Mouse (Mus musculus) urinary bladder, postnatal 36 days (tissue): Measurements from ENCODE around the gene Prc1.

ENCODE experiments used
- DNase-seq, 2 experiments: peaks; one replicate each; pipeline ENCODE4 v3.0.0; 2022; ENCODE audit warnings: low spot score in 2 of 2, mixed read lengths in 1 of 2

Gene Prc1

DNA sequence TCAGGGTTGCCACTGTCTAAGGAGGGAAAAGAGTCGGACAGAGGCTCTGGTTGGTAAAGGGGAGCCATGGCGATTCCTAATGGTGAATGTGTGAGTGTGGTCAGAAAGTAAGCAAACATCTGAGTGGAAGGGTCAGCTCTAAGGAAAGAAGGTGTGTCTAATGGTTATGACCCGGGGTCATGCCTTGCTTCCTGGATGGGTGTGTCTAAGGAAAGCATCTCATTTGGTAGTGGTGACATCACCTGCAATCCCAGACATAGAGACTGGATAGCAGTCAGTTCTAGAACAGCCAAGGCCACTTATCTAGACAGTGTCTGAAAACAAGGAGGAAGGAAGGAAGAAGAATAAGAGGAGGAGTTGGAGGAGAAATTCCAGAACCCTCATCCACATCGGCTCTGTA is 40.6 kb downstream of the Prc1 start:
- DNase-seq: no peak

DNA sequence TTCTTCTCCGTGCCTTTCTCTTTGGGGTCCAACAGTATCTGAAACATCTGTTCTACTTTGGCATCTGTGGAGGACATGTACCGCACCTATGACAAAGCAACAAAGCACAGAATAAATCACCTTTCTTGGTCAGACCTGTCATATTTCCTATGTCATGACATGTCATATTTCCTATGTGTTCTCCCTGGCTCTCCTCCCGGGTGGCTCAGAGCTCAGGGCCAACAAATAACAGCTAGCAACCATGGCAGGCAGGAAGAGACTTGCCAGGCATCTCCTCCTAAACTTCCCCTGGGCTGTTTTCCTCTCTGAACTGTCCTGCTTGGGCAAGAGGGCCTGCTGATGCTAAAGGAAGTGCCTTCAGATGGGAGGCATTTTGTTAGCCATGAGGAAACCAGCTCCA is 42.7 kb downstream of the Prc1 start:
- DNase-seq: no peak

DNA sequence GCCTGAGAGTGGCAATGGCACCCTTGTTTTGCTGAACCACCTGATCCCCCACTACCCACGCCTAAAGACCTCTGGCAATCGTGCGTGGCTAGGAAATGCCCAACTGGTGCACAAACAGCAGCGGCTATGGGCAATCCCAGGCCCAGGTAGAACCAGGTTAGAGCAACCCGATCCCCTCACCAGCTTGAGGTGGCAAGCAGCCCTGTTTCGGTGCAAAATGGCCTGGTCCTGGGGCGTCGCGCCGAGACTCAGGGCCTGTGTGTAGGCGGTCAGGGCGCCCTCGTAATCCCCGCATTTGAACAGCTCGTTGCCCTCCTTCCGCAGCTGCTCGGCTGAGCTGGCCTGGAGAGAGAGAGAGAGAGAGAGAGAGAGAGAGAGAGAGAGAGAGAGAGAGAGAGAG is 45.1 kb downstream of the Prc1 start:
- DNase-seq: peak in 1 of 2 experiments; percentile 15

DNA sequence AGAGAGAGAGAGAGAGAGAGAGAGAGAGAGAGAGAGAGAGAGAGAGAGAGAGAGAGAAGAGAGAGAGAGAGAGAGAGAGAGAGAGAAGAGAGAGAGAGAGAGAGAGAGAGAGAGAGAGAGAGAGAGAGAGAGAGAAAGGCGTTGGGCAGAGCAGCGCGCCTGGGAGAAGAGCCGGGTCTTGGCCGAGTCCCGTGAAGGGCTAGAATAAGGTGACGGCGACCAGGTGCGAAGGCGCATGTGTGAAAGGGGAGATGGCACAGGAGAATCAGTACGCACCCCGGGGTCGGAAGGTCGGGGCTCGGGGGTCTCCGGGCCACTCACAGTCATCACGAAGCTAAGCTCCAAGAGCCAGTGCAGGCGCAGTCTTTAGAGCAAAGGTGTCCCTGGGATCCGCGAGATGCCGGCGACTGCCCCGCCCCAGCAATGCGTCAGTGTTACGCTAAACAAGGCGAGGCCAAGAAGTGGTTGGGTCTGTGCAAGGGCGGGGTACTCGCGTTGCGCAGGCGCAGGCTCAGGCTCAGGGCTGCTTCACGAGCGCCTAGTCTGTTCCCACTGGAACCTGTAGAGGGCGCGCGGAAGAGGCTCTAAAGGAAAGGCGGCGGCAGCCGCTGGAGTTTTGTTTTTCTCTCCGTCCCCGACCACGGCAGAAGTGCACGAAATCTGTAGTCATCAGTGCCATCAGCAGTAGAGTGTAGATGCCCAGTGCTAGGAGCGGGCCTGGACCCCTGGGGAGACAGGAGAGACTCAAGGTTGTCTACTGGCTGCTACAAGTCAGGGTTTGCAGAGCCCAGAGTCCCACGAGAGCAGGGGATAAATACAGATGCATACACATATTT is 45.8 kb downstream of the Prc1 start:
- DNase-seq: peak; percentile 96 to 98

DNA sequence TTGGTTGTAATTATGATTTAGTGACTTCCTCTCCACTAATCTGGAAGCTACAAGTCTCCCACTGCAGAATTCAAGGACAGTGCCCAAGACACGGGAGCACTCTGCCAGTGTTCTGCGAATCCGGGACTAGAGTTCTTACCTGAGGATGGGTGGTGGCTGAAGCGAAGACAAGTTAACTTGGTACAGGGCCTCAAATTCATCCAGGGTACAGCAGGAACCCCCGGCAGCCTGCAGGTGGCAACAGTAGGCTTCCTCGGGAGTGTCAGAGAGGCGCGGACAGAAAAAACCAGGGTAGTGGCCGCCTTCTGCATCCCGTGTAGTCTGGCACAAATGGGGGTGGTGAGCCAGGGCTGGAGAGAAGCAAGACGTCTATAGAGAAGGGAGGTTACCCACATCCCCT is 46.5 kb downstream of the Prc1 start, which contains the start of gene Unc45a:
Unc45a (minus strand) TSS at position 213 of the 400 bp plus-strand sequence.
- peak; percentile 60 to 72 for DNase-seq

DNA sequence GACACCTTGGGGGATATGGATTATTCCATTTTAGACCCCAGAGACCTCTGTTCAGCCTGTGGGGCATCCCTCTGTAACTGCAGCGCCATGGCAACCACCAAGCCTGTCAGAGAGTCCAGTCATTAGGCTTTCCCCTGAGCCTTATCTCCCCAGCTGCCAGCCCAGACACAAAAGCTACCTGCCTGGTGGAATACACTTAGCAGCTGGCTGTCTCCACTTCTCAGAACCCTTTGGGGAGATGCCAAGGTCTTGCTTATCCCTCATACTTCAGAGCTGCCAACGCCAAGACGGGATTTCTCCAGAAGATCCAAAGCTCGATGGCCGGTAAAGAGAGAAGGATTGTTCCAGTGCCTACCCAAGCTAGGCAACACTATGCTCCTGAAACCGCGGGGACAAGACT is 47.5 kb downstream of the Prc1 start:
- DNase-seq: no peak

DNA sequence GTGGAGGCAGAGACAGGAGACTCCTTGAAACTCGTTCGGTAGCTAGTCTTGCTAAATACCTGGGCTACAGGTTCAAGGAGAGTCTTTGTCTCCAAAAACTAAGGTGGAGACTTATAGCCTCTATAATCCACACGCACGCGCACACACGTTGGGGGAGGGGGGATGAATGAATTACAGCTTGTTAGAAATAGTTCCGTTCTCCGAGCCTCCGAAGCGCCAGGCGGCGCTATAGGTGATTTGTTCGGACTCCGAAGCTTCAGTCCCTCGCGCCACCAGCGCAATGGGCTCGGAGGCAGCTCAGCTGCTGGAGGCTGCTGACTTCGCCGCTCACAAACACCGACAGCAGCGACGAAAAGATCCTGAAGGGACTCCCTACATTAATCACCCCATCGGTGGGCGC is 48.6 kb downstream of the Prc1 start, which contains the start of gene Hddc3:
Hddc3 (plus strand) TSS at position 247 of the 400 bp plus-strand sequence.
- DNase-seq: peak; percentile 87 to 93

DNA sequence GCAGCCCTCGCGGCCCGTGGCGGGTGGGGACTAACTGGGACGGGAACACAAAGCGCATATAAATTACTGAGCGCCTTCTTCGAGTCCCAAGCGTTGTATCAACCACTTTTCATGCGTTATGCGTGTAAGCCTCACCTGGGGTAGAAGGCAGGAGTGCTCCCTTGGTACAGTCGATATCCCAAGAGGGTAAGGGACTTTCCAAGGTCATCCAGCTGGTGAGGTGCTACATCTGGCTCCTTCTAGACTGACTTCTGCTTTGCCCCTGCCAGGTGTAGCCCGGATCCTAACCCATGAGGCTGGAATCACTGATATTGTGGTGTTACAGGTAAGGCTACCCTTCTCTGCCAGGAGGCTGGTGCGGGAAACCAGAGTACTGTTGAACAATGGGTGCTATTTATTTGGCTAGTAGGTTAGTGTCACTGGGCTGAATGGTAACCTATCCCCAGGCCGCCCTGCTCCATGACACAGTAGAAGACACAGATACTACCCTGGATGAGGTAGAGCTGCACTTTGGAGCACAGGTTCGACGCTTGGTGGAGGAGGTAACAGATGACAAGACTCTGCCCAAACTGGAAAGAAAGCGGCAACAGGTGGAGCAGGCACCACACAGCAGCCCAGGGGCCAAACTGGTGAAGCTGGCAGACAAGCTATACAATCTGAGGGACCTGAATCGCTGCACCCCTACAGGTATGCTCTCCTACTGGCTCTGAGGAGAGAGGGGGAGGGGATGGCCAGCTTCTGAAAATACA is 49.2 kb downstream of the Prc1 start:
- no peak for DNase-seq

DNA sequence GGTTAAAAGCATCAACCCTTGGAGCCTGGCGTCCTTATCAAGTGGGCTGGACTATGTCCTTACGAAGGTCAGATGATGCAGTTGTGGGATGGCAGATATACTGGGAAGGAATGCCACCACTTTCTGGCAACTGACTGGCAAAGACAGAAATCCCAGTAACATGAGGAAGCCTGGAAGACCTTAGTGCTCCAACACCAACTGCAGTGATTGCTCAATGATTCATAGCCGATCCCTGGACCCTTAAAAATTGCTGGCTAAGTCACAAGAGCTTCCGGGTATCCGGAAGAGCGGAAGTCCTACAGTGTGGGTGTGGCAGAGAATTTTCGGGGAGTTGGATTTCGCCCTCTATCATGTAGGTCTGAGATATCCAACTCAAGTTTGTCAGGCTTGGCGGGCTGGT is 51.9 kb downstream of the Prc1 start:
- no peak for DNase-seq

DNA sequence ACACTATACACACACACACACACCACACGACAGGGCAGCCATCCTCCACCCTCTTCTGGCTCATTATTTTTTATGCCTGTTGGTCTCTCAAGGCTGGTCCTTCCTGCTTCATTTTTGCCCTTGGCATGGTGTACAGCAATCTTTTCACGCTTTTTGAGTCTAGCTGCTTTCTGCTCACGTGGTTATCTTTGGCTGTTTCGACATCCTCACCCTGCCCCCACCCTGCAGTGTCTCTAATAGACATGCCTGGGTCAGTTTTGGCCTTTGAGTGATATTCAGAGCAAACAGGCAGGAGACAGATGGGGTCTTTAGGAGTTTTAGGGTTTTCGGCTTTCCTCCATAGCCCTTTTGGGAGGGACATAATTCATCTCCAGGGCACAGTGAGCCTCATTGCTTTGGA is 52.6 kb downstream of the Prc1 start:
- no peak for DNase-seq

DNA sequence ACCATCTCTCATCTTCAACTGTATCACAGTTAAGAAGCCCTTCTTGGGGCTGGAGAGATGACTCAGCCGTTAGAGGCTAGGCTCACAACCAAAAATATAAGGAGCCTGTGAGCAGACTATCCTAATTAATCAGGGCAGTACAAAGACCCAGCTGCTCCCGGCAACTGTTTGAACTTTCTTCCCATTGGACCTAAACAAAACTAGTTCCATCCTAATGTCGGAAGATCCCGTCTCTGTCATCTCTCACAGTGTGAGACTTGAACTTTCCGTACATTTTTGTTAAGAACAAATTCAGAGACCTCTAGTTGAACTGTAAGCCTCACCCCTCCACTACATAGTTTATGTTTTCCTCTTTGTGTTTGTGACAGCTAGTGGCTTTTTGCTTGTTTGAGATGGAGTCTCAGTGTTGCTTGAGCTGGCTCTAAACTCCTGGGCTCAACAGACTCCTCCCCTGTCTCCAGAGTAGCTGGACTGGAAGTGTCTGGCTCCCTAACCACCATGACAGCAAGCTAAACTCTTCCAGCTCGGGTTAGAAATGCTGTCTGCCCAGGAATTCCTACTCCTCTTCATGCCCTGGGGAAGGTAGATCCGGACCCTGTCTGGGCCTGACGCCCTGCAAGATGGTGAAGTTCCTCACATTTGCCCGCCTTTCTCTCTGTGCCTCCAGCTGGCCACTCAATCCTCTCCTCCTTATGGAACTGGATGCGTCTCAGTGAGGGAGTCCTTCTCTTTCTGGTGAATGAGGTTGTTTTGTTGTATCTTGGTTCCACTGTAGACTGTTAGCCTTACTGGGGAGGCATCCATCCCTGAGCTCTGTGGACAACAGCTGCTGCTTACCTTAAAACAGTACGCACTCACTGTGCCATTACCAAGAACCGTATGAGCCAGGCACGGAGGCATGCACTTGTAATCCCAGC is 53.7 kb downstream of the Prc1 start:
- no peak for DNase-seq

DNA sequence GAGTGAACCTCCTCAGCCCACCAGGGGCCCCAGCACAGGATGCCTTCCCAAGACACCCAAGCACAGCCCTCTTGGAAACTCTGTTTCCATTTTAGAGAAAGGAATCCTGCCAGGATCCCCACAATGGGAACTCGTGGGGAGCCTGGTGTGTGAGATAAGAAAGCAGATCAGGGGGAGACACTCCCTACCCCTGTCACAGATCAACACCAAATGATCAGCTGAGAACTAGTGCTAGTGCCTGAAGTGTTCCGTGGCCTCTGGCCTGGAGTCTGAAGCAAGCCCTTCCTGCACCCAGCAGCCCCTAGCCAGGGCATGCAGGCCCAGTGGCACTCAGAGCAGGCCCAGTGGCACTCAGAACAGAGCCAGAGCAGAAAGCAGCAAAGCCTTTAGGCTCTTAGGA is 56.6 kb downstream of the Prc1 start:
- no peak for DNase-seq

DNA sequence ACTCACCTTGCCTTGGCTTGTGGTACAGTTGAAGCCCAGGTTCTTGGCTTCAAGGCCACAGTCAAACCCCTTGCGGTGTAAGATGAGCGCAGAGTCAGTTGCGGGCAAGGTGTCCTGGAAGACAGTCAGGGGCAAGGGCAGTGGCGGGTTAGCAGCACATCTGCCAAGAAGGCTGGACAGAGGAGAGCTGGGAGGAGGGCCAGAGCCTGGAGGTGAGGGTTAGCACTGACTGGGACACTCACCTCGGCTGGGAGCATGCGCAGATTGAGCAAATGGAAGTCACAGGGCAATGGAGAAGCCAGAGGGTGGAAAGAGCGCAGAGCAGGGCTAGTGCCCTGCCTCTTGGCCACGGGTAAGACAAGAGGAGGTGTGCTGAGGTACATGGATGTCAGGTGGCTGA is 58.7 kb downstream of the Prc1 start:
- no peak for DNase-seq

DNA sequence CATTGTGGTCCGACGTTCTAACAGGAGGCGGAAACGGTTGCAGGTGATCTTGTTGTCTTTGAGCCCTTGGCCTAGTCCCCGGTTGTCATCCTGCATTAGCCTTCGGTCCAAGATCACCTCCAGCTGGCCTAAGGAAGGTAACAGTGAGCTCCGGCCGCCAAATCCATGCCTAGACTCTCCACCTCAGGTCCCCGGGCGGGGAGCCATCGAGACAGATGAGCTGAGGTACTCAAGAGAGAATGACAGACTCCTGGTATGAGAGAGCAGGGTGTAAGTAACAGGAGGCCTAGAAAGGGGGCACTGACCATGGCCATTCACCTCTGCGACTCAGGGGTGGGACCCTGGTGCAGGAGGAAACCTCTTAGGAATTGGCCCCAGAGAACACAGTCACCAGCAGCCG is 62.1 kb downstream of the Prc1 start:
- no peak for DNase-seq

DNA sequence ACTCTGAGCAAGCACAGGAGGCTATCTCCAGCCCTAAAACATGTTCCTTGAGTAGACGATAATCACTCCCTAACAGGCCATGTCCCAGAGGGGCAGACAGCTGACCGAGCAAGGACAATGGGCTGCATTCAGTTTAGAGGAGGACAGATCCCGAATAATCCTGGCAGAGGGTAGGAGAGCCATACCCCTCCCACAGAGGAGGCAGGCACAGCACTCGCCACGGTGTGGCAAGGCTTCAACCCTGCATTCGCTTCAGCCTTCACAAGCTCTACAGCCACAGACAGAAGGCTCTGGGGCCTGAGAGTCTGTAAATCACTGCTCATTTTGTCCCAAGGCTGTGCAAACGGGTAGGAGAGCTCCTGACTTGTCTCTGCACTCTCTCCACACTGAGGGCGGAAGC is 62.9 kb downstream of the Prc1 start:
- DNase-seq: no peak

DNA sequence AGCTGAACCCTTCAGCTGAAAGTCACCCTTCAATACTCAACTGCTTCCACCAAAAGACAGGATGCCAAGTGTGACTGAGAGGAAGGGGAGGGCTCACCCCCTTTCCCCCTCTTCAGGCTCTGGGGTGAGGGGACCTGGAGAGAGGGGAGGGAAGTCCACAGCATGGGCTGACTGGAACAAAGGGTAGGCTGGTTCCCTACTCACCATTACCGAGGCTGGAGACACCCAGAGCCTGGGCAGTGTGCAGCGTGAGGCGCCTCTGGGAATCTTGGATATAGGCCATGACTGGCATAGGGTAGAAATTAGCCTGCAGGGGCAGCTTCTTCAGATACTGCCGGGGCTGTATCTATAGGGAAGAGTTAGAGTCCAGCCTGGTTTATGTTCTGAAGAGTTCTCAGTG is 63.8 kb downstream of the Prc1 start:
- no peak for DNase-seq

DNA sequence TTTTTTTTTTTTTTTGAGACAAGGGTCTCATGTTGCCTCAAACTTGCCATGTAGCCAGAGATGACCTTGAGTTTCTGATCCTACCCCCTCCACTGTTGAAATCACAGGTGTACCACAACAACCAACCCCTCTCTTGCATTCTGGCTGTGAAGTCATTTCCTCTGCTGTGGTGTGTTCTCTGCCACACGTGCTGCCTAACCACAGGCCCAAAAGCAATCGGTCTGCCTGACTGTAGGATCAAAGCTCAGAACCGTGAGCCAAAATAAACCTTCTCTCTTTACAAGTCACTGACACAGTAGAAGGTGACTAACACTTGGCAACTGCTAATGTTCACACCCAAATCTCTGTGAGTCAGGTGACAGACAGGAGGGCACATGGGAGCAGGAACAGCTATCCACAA is 66.2 kb downstream of the Prc1 start:
- DNase-seq: no peak

DNA sequence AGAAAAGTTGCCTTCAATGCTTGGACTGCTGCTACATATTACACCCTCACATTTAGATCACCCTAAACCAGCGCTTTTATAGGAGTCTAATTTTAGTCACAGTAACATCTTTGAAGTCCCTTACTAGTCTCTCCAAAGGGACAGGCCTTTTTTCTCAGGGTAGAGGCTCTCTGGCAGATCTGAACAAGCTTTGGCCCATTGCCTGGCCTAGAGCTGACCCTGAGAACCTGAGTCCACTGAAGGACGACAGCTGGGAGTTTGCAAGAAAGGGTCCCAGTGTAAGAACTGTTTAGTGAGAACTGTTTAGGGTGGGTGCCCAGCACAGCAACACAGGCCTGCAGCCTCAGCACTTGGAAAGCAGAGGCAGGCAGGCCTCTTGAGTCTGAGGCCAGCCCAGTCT is 71.5 kb downstream of the Prc1 start:
- no peak for DNase-seq
